Mouse (Mus musculus) heart, embryonic 16.5 days (tissue): ENCODE measurements around the gene Aqp3. TPM values are rescaled to one million over a fixed set of nuclear protein-coding genes. Genes with fewer than 3 reads are reported as not detected.
"Not testable (repeated sequence)": the region's sequence is repeated elsewhere in the genome, so short reads cannot be mapped to it uniquely, and the experiment has no call there.

ENCODE experiments used
- ATAC-seq: fragments of 200-750 bp; cut with Nextera tagmentation; replicated peaks from 2 replicates; pipeline ENCODE4 v1.8.0; 2017; ENCODE audit warnings: moderate number of reproducible peaks; ENCODE audit not compliant: insufficient read depth, low FRiP score; ENCODE audit errors: extremely low read depth
- H3K27ac ChIP-seq: fragments of 300-500 bp; sonication (generic); 2 replicates; pipeline ENCODE4 v1.5.1; 2014; ENCODE audit warnings: mild to moderate bottlenecking, low read length, control low read depth, moderate library complexity
- H3K27me3 ChIP-seq: fragments of 300-500 bp; sonication (generic); 2 replicates; pipeline ENCODE4 v1.6.1; 2014; ENCODE audit warnings: low read length, mixed read lengths; ENCODE audit not compliant: control insufficient read depth, insufficient read depth
- H3K36me3 ChIP-seq: fragments of 300-500 bp; sonication (generic); 2 replicates; pipeline ENCODE4 v1.6.1; 2014; ENCODE audit not compliant: control insufficient read depth, insufficient read depth
- H3K4me1 ChIP-seq: fragments of 300-500 bp; sonication (generic); 2 replicates; pipeline ENCODE4 v1.6.1; 2014; ENCODE audit warnings: low read length, mixed read lengths; ENCODE audit not compliant: control insufficient read depth, insufficient read depth
- H3K4me2 ChIP-seq: fragments of 300-500 bp; sonication (generic); 2 replicates; pipeline ENCODE4 v1.6.1; 2014; ENCODE audit warnings: low read depth, mild to moderate bottlenecking, control low read depth, low read length
- H3K4me3 ChIP-seq: fragments of 300-500 bp; sonication (generic); 2 replicates; pipeline ENCODE4 v1.5.1; 2014; ENCODE audit warnings: mild to moderate bottlenecking, control low read depth, low read length
- H3K9ac ChIP-seq: fragments of 300-500 bp; sonication (generic); 2 replicates; pipeline ENCODE4 v1.6.1; 2014; ENCODE audit warnings: low read length, control low read depth
- H3K9me3 ChIP-seq: fragments of 300-500 bp; sonication (generic); replicated peaks from 2 replicates; pipeline ENCODE4 v1.6.1; 2016; ENCODE audit warnings: low read length; ENCODE audit not compliant: control insufficient read depth
- WGBS: fragments of 180-500 bp; shearing (Covaris S2); extraction: QIAGEN DNeasy Blood & Tissue Kit; methylation state at CpG from one replicate; pipeline ENCODE4 v1.1.7; 2014; 5-methylcytosine and 5-hydroxymethylcytosine counted together
- polyA plus RNA-seq: library from polyadenylated mRNA; unstranded; fragments of >200 nt; fragmentation: Nextera tagmentation; extraction: Ambion mirVana; gene quantifications from 2 replicates; pipeline ENCODE4 v1.2.1, GENCODE M21; 2015

Gene Aqp3
- polyA plus RNA-seq, 1 experiment from 2014 or later: 1.7 TPM

GRCm38 (mm10) chr4:41092958-41093357, 5.0 kb downstream of the Aqp3 start:
- Histone ChIP-seq H3K36me3 (no peaks in the 10 kb centered on the region), H3K27me3 (peaks cover 4% of the 10 kb centered on the region; the same call in 1 of the 2 replicates), H3K4me2 (no peak overlapping the region), H3K4me1 (peaks cover 19% of the 10 kb centered on the region), H3K9me3 (no peaks in the 10 kb centered on the region), H3K4me3 (no peak overlapping the region), H3K9ac (no peak overlapping the region), H3K27ac (no peak overlapping the region)
- ATAC-seq: no peak
- 61% methylated on average over 1 of the region's 1 CpGs for WGBS

GRCm38 (mm10) chr4:41091391-41091790, 6.6 kb downstream of the Aqp3 start:
- Histone ChIP-seq H3K4me1 (peaks cover 10% of the 10 kb centered on the region), H3K36me3 (no peaks in the 10 kb centered on the region), H3K27me3 (no peaks in the 10 kb centered on the region), H3K9ac (no peak overlapping the region), H3K4me2 (no peak overlapping the region), H3K9me3 (no peaks in the 10 kb centered on the region), H3K4me3 (no peak overlapping the region), H3K27ac (no peak overlapping the region)
- ATAC-seq: no peak
- WGBS: 34% methylated on average over 3 of the region's 3 CpGs

DNA sequence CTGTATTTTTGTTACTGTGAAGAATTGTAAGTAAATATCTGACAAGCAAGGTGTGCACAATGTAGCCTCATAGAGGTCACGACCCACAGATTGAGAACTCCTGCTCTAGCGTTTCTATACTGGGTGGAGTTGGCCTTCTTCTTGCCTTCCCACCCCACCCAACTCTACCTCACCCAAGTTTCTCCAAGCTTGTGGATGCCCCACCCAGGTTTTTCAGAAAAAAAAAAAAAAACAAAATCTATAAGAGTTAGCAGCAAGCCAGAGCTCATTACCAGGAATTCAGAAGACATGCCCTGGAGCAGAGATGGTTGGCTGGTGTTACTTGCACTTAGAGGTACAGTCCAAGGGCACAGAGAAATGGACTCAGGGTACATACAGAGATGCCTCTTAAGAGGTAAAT, 8.3 kb downstream of the Aqp3 start:
- WGBS: 75% methylated on average over 2 of the region's 2 CpGs
- H3K9me3 ChIP-seq: no peaks in the 10 kb centered on the region
- peaks cover 2% of the 10 kb centered on the region for H3K4me1 ChIP-seq
- ATAC-seq: no peak
- H3K27ac ChIP-seq: no peak overlapping the region
- H3K4me3 ChIP-seq: no peak overlapping the region
- no peaks in the 10 kb centered on the region for H3K27me3 ChIP-seq
- H3K4me2 ChIP-seq: no peak overlapping the region
- H3K36me3 ChIP-seq: no peaks in the 10 kb centered on the region
- H3K9ac ChIP-seq: no peak overlapping the region

- H3K9me3 ChIP-seq: no peaks in the 10 kb centered on the region
- no peak overlapping the region for H3K4me2 ChIP-seq
- ATAC-seq: no peak
- no peaks in the 10 kb centered on the region for H3K36me3 ChIP-seq
- no peak overlapping the region for H3K4me3 ChIP-seq
- no peaks in the 10 kb centered on the region; the same call in 1 of the 2 replicates for H3K4me1 ChIP-seq
- WGBS: 75% methylated on average over 4 of the region's 4 CpGs
- H3K9ac ChIP-seq: no peak overlapping the region
- H3K27ac ChIP-seq: no peak overlapping the region
- H3K27me3 ChIP-seq: no peaks in the 10 kb centered on the region
Observed at GRCm38 (mm10) chr4:41089189-41089588, 8.8 kb downstream of the Aqp3 start.

DNA sequence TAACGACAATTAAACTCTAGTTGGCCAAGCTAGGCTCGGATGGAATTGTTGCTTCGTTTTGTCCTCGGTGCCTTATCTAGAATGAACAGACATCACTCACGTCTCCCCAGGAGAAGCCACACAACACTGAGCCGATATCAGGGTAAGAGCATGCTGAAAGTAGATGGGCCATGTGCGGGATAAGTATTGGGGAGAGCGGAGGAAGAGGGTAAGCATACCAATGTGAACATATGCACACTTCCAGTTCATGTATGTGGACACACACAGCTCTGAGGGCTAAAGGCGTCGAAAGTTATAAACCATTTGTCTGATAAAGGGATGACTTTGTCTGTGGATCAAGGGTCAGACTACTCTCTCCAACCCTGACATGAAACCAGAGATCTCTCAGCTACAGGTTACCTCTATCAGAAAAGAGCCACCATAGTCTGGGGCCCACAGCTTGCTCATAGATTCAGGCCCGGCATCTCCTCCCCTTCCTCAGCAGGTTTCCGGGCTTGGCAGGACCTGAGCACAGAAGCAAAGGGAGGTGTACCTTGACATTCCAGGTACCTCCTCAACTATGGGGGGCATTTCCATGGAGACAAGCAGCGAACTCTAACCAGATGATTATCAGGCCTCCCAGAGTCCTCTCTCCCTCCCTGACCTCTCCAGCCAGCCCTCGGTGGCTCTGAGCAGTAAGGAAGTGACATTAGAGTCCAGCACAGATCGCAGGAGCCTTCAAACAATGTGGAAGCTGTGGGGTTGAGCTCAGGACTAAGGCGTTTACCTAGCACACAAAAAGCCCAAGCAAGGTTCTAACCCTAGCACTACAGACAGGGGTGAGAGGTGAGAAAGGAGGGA, 10.3 kb downstream of the Aqp3 start:
- H3K9ac ChIP-seq: no peak overlapping the region
- H3K4me3 ChIP-seq: no peak overlapping the region
- 72% methylated on average over 16 of the region's 16 CpGs for WGBS
- H3K9me3 ChIP-seq: no peaks in the 10 kb centered on the region
- H3K4me2 ChIP-seq: no peak overlapping the region
- no peaks in the 10 kb centered on the region for H3K4me1 ChIP-seq
- no peaks in the 10 kb centered on the region for H3K36me3 ChIP-seq
- no peaks in the 10 kb centered on the region for H3K27me3 ChIP-seq
- ATAC-seq: no peak
- no peak overlapping the region for H3K27ac ChIP-seq

GRCm38 (mm10) chr4:41086947-41087346, 11.0 kb downstream of the Aqp3 start:
- no peaks in the 10 kb centered on the region for H3K36me3 ChIP-seq
- WGBS: 75% methylated on average over 9 of the region's 9 CpGs
- no peak overlapping the region for H3K4me3 ChIP-seq
- no peak overlapping the region for H3K4me2 ChIP-seq
- ATAC-seq: no peak
- H3K27me3 ChIP-seq: no peaks in the 10 kb centered on the region
- H3K4me1 ChIP-seq: no peaks in the 10 kb centered on the region
- no peaks in the 10 kb centered on the region for H3K9me3 ChIP-seq
- no peak overlapping the region for H3K27ac ChIP-seq
- no peak overlapping the region for H3K9ac ChIP-seq

DNA sequence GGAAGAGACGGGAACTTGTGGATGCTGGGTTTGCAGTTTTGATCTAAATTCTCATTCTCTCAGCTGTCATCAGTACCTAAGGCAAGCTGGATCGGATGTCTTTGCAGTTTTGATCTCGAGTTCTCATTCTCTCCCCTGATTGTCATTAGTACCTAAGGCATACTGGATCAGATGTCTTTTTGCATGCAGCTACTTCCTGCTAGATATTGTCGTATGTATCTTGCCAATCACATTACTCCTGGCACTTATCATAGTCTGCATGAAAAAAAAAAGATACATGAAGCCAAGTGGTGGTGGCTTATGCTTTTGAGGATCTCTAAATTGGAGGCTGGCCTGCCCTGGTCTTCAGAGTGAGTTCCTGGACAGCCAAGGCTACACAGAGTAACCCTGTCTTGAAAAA, 13.2 kb downstream of the Aqp3 start:
- Histone ChIP-seq H3K4me3 (no peak overlapping the region), H3K27me3 (no peaks in the 10 kb centered on the region), H3K9ac (no peak overlapping the region), H3K9me3 (0 out of 2 replicates have a peak, but pooled peaks cover 2% of the 10 kb centered on the region), H3K4me1 (no peaks in the 10 kb centered on the region), H3K36me3 (no peaks in the 10 kb centered on the region), H3K27ac (no peak overlapping the region), H3K4me2 (no peak overlapping the region)
- ATAC-seq: no peak
- 75% methylated on average over 4 of the region's 4 CpGs for WGBS

GRCm38 (mm10) chr4:41082803-41083202, 15.2 kb downstream of the Aqp3 start:
- H3K9me3 ChIP-seq, H3K36me3 ChIP-seq, H3K27me3 ChIP-seq, H3K4me2 ChIP-seq, H3K9ac ChIP-seq, H3K27ac ChIP-seq, H3K4me1 ChIP-seq, H3K4me3 ChIP-seq, ATAC-seq: not testable (repeated sequence)
- 41% methylated on average over 4 of the region's 4 CpGs for WGBS

DNA sequence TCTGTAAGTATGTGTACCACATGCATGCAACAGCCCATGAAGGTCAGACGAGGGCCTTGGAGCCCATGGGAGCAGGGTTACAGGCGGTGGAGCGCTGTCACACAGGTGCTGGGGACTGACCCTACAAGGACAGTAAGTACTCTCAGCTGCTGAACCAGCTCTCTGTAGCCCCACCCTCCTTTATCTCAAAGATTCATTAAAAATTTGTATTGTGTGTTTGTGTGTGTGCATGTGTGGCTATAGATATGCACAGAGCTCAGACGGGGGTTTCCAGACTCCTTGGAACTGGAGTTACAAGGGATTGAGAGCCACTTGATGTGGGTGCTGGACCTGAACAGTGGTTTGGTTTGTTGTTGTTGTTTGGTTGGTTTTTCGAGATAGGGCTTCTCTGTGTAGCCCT, 16.2 kb downstream of the Aqp3 start:
- H3K27ac ChIP-seq: no peak overlapping the region
- H3K27me3 ChIP-seq: no peaks in the 10 kb centered on the region
- H3K4me1 ChIP-seq: no peaks in the 10 kb centered on the region
- H3K4me2 ChIP-seq: no peak overlapping the region
- no peak overlapping the region for H3K4me3 ChIP-seq
- ATAC-seq: no peak
- 0 out of 2 replicates have a peak, but pooled peaks cover 2% of the 10 kb centered on the region for H3K9me3 ChIP-seq
- no peaks in the 10 kb centered on the region for H3K36me3 ChIP-seq
- H3K9ac ChIP-seq: no peak overlapping the region
- WGBS: 73% methylated on average over 5 of the region's 5 CpGs
